Mouse (Mus musculus) forebrain, postnatal 0 days (tissue): ENCODE measurements around the gene Snn. TPM values are rescaled to one million over a fixed set of nuclear protein-coding genes. Genes with fewer than 3 reads are reported as not detected.

Experiments used
- ATAC-seq: fragments of 200-750 bp; cut with Nextera tagmentation; 2 replicates; pipeline ENCODE4 v1.8.0; 2017; ENCODE audit warnings: mild to moderate bottlenecking, moderate library complexity
- DNase-seq: peaks from one replicate; pipeline ENCODE4 v3.0.0-alpha.2; 2015
- H3K27ac ChIP-seq: fragments of 300-500 bp; sonication (generic); 2 replicates; pipeline ENCODE4 v1.5.1; 2014; ENCODE audit warnings: low read depth, mild to moderate bottlenecking, antibody characterized with exemption, low read length, moderate library complexity, mixed read lengths
- H3K27me3 ChIP-seq: fragments of 300-500 bp; sonication (generic); 2 replicates; pipeline ENCODE4 v1.6.1; 2014; ENCODE audit warnings: mild to moderate bottlenecking, low read length, mixed read lengths; ENCODE audit not compliant: insufficient read depth
- H3K36me3 ChIP-seq: fragments of 300-500 bp; sonication (generic); 2 replicates; pipeline ENCODE4 v1.6.1; 2014; ENCODE audit warnings: mild to moderate bottlenecking, moderate library complexity; ENCODE audit not compliant: insufficient read depth
- H3K4me1 ChIP-seq: fragments of 300-500 bp; sonication (generic); 2 replicates; pipeline ENCODE4 v1.6.1; 2014; ENCODE audit warnings: antibody characterized with exemption; ENCODE audit not compliant: insufficient read depth
- H3K4me2 ChIP-seq: fragments of 300-500 bp; sonication (generic); 2 replicates; pipeline ENCODE4 v1.6.1; 2014; ENCODE audit warnings: low read depth, mild to moderate bottlenecking, moderate library complexity
- H3K4me3 ChIP-seq: fragments of 300-500 bp; sonication (generic); 2 replicates; pipeline ENCODE4 v1.5.1; 2014; ENCODE audit warnings: low read depth, low read length, mixed read lengths
- H3K9ac ChIP-seq: fragments of 300-500 bp; sonication (generic); 2 replicates; pipeline ENCODE4 v1.6.1; 2014; ENCODE audit warnings: mild to moderate bottlenecking
- H3K9me3 ChIP-seq: fragments of 300-500 bp; sonication (generic); 2 replicates; pipeline ENCODE4 v1.6.1; 2016; ENCODE audit warnings: low read length
- CTCF ChIP-seq: sonication (generic); IDR thresholded peaks from 2 replicates; pipeline ENCODE4 v1.5.1; 2016; ENCODE audit warnings: antibody characterized with exemption, control low read depth, low read depth
- WGBS: fragments of 180-500 bp; shearing (Covaris S2); extraction: QIAGEN DNeasy Blood & Tissue Kit; methylation state at CpG from one replicate; pipeline ENCODE4 v1.1.7; 2014; 5-methylcytosine and 5-hydroxymethylcytosine counted together
- polyA plus RNA-seq: library from polyadenylated mRNA; unstranded; fragments of >200 nt; fragmentation: Nextera tagmentation; extraction: Ambion mirVana; gene quantifications from 2 replicates; pipeline ENCODE4 v1.2.1, GENCODE M21; 2015
- total RNA-seq: library from RNA; depleted of rRNA; stranded (reverse); fragments of >200 nt; gene quantifications from 2 replicates; pipeline ENCODE4 v1.2.3, GENCODE M21; 2014

The Snn gene
- total and polyA plus RNA-seq, 2 experiments from 2014 or later, result 179 to 324 TPM

DNA sequence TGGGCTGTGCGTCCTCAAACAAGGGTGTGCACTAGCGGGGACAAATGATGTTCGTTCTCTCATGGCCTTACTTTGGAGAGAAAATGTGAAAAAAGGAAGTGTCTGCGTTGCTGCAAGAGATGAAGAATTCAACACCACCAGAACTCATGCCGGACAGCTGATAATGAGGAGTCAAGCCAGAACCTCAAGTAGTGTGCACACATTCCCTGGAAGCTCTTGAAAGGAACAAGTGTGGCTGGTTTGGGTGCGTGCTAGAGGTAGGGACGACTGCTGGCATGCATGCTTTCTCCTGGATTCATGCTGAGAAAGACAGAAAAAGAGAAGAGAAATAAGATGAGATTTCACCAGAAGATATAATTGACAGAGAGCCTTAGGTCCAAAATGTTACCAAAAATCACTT, 13.6 kb upstream of the Snn start:
- Histone ChIP-seq H3K4me1 (no peaks in the 10 kb centered on the region), H3K27ac (no peak overlapping the region), H3K36me3 (no peaks in the 10 kb centered on the region), H3K4me2 (no peak overlapping the region), H3K9ac (no peak overlapping the region), H3K4me3 (no peak overlapping the region), H3K9me3 (no peaks in the 10 kb centered on the region), H3K27me3 (no peaks in the 10 kb centered on the region)
- ATAC-seq (no peak), DNase-seq (no peak)
- TF ChIP-seq CTCF, result no peak
- WGBS, result 90% methylated on average over 7 of the region's 7 CpGs

DNA sequence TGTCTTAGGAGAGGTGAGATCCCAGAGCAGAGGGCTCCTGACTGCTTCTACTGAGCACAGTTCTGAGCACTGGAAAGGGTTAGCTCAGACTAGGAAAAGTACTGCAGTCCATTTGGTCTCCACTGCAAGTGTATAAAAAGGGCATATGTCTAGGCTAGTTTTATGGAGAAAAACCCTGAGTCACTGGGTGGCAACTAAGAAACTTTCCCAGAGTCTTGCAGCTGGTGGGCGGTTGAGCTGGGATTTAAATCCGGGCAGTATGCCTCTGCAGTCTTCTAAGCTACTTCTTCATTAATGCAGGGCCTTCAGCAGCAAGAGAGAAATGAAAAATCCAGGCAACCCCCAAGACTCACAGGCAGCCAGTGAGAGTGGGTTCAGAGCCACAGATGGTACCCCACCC, 10.5 kb upstream of the Snn start:
- no peak for ATAC-seq
- H3K9ac ChIP-seq, result no peak overlapping the region
- no peak overlapping the region for H3K4me2 ChIP-seq
- 74% methylated on average over 2 of the region's 2 CpGs for WGBS
- no peak overlapping the region for H3K27ac ChIP-seq
- no peaks in the 10 kb centered on the region for H3K36me3 ChIP-seq
- H3K4me1 ChIP-seq, result no peaks in the 10 kb centered on the region
- no peaks in the 10 kb centered on the region for H3K27me3 ChIP-seq
- no peaks in the 10 kb centered on the region for H3K9me3 ChIP-seq
- no peak for TF ChIP-seq CTCF
- no peak for DNase-seq
- H3K4me3 ChIP-seq, result no peak overlapping the region

DNA sequence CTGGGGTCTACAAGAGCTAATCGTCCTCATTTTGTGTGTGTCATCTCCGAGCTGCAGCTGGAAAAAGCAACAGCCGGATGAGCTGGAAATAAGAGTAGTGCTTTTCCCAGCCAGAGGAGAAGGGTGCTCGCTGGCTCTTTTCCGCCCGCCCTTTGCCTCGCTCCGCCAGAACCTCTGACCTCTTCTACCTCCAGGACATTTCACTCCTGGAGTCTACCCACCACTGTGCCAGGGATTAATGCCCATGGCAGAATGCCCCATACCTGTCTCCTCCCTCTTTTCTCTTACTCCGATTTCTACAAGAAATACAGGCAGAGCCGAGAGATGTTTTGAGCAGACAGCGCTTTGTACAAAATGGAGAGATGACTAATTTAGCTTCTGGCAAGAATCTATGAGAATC, 9.6 kb upstream of the Snn start:
- TF ChIP-seq CTCF, result no peak
- H3K9me3 ChIP-seq, result no peaks in the 10 kb centered on the region
- no peak overlapping the region for H3K4me3 ChIP-seq
- H3K9ac ChIP-seq, result no peak overlapping the region
- no peak for ATAC-seq
- no peak overlapping the region for H3K4me2 ChIP-seq
- H3K27me3 ChIP-seq, result no peaks in the 10 kb centered on the region
- H3K4me1 ChIP-seq, result no peaks in the 10 kb centered on the region
- 91% methylated on average over 11 of the region's 11 CpGs for WGBS
- H3K27ac ChIP-seq, result no peak overlapping the region
- no peak for DNase-seq
- H3K36me3 ChIP-seq, result no peaks in the 10 kb centered on the region

DNA sequence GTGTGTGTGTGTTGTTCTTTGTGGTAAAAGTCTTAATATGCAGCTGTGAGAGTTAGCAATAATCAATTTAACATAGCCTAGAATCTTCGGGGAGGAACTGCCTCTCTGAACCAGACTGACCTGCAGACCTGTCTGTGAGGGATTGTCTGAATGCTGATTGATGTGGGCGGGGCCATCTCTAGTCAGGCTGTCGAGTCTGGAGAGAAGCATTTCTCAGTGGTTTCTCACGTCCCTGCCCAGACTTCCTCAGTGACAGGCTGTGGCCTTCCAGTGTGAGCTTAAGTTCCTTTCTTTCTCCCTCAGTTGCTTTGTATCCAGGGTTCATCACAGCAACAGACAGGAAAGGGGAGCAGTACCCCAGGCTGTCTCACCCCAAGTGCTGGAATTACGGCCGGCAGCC, 6.3 kb upstream of the Snn start:
- Histone ChIP-seq H3K4me2 (no peak overlapping the region), H3K9me3 (no peaks in the 10 kb centered on the region), H3K27ac (no peak overlapping the region), H3K36me3 (no peaks in the 10 kb centered on the region), H3K4me1 (no peaks in the 10 kb centered on the region), H3K4me3 (no peak overlapping the region), H3K27me3 (no peaks in the 10 kb centered on the region), H3K9ac (no peak overlapping the region)
- WGBS, result 71% methylated on average over 6 of the region's 6 CpGs
- DNase-seq (no peak), ATAC-seq (no peak)
- TF ChIP-seq CTCF, result no peak

DNA sequence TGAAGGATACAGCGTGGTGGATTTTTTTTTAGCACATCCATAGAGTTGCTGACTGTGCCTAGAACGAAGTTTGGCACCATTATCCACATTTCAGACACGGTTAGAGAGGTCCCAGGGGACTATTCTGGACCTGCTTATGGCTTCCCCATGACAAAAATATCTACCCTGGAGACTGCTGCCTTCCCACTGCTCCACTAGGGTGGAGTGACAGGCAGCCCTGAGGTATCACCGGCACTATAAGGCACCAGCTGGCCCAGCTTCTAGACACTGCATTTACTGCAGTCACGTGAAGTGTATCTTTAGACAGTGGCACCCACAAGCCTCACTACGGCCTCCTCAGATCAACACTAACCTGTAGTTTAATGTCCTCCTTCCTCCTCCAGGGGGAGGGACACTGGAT, 5.9 kb upstream of the Snn start:
- H3K4me1 ChIP-seq, result no peaks in the 10 kb centered on the region
- no peak for ATAC-seq
- 83% methylated on average over 6 of the region's 6 CpGs for WGBS
- H3K36me3 ChIP-seq, result no peaks in the 10 kb centered on the region
- H3K4me2 ChIP-seq, result no peak overlapping the region
- H3K27me3 ChIP-seq, result no peaks in the 10 kb centered on the region
- H3K27ac ChIP-seq, result no peak overlapping the region
- no peak overlapping the region for H3K4me3 ChIP-seq
- DNase-seq, result no peak
- no peak for TF ChIP-seq CTCF
- no peak overlapping the region for H3K9ac ChIP-seq
- no peaks in the 10 kb centered on the region for H3K9me3 ChIP-seq

DNA sequence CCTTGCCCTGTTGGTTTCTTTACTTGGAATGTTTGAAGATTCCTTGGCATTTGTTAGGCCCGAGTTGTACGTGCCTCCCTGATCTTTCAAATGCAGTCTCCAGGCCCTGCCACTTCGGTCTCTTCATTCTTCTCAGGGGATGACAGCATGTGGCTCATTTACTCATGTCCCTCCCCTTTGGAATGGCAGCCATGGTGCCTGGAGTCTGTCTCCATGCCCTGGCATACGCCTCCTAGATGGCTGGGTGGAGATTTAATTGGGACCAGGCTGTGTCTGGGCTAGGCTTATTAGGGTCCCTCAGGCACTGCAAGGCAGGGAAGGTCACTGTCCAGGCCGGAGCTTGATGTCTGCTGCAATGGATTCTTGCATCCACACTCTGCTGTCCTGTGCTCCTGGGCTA, 4.8 kb upstream of the Snn start:
- no peak for TF ChIP-seq CTCF
- ATAC-seq (peak; percentile 25; the same call in 1 of the 2 replicates), DNase-seq (no peak)
- Histone ChIP-seq H3K4me1 (no peaks in the 10 kb centered on the region), H3K4me3 (no peak overlapping the region), H3K27me3 (no peaks in the 10 kb centered on the region), H3K4me2 (no peak overlapping the region), H3K9me3 (no peaks in the 10 kb centered on the region), H3K36me3 (no peaks in the 10 kb centered on the region), H3K9ac (no peak overlapping the region), H3K27ac (no peak overlapping the region)
- 59% methylated on average over 5 of the region's 5 CpGs for WGBS

DNA sequence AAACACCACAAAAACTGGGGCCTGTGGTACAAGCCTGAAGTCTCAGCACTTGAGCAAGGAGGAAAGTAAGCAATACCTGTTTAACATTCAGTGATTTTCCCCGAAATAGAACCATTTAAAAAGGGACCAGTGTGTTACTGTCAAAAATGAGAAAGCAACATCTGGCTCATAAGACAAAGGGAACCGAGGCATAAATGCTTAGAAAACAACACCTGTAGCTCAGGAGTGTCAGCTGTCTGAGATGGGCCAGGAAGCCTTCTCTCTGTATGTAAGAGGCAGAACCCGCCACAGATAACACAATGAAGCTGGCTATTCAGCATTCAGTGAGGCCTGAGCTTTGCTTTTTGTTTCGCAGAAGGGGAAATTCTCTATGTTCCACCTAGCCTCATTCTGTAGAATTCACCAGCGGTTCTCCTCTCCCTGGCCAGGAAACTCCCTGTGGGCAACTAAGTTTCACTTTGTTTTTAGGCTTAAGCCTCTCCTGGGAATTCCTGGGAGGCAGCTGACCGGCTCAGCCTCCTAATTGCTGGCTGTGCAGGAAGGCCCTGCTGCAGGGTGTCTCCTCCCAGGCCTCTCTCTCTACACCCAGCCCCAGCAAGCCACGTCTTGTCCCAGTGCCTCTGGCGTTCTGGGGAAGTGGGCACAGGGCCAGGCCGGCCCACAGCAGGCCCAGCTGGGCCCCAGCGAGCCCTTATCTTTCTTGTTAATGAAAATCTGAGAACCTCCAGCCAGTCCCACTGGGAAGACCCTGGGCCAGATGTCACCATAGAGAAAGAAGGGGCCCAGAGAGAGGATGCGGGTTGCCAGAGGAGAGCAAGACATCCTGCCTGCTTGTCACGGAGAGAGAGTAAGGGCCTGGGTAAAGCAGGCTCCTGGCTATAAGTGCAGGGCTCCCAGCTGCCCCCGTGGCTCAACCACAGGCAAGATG, 2.3 kb downstream of the Snn start:
- Histone ChIP-seq H3K9ac (no peak overlapping the region), H3K4me1 (peaks cover 19% of the 10 kb centered on the region), H3K9me3 (no peaks in the 10 kb centered on the region), H3K36me3 (no peaks in the 10 kb centered on the region), H3K4me2 (no peak overlapping the region), H3K27me3 (no peaks in the 10 kb centered on the region), H3K27ac (peak overlapping the region; percentile 45), H3K4me3 (no peak overlapping the region)
- no peak for TF ChIP-seq CTCF
- DNase-seq (no peak), ATAC-seq (no peak)
- WGBS, result 16% methylated on average over 13 of the region's 13 CpGs
